Mouse (Mus musculus): ENCODE results near the gene Cd3eap.

Gene Cd3eap

GRCm38 (mm10) chr7:19332709-19333352, 26.5 kb downstream of the Cd3eap start:
- peak; percentile 86 to 88 for DNase-seq (ENCODE audit: low spot score in 2 of 2)

GRCm38 (mm10) chr7:19331910-19332309, 27.4 kb downstream of the Cd3eap start:
- no peak for DNase-seq (ENCODE audit: low spot score in 2 of 2)

- no peak for DNase-seq (ENCODE audit: low spot score in 2 of 2)
Measured at GRCm38 (mm10) chr7:19328425-19328824, 30.9 kb downstream of the Cd3eap start.

GRCm38 (mm10) chr7:19327782-19328181, 31.5 kb downstream of the Cd3eap start:
- DNase-seq (ENCODE audit: low spot score in 2 of 2), result no peak

- peak; percentile 96 to 98 for DNase-seq (ENCODE audit: low spot score in 2 of 2)
Measured at GRCm38 (mm10) chr7:19327128-19327527, 32.2 kb downstream of the Cd3eap start.

- DNase-seq (ENCODE audit: low spot score in 2 of 2), result peak; percentile 90 to 93
Measured at GRCm38 (mm10) chr7:19326359-19326758, 32.9 kb downstream of the Cd3eap start.

GRCm38 (mm10) chr7:19325262-19326199, 33.8 kb downstream of the Cd3eap start:
- no peak for DNase-seq (ENCODE audit: low spot score in 2 of 2)

GRCm38 (mm10) chr7:19324221-19324620, 35.1 kb downstream of the Cd3eap start:
- DNase-seq (ENCODE audit: low spot score in 2 of 2), result no peak

GRCm38 (mm10) chr7:19322489-19322888, 36.8 kb downstream of the Cd3eap start:
- no peak for DNase-seq (ENCODE audit: low spot score in 2 of 2)

GRCm38 (mm10) chr7:19321464-19321863, 37.8 kb downstream of the Cd3eap start:
- DNase-seq (ENCODE audit: low spot score in 2 of 2), result no peak

- DNase-seq (ENCODE audit: low spot score in 2 of 2), result no peak
Measured at GRCm38 (mm10) chr7:19320637-19321036, 38.6 kb downstream of the Cd3eap start.

GRCm38 (mm10) chr7:19319906-19320305, 39.4 kb downstream of the Cd3eap start:
- peak; percentile 95 to 96 for DNase-seq (ENCODE audit: low spot score in 2 of 2)

- DNase-seq (ENCODE audit: low spot score in 2 of 2), result no peak
Measured at GRCm38 (mm10) chr7:19319458-19319857, 39.8 kb downstream of the Cd3eap start.

GRCm38 (mm10) chr7:19318676-19319075, 40.6 kb downstream of the Cd3eap start:
- no peak for DNase-seq (ENCODE audit: low spot score in 2 of 2)

GRCm38 (mm10) chr7:19318201-19318600, 41.1 kb downstream of the Cd3eap start:
- DNase-seq (ENCODE audit: low spot score in 2 of 2), result no peak

- peak in 1 of 2 experiments; percentile 73 for DNase-seq (ENCODE audit: low spot score in 2 of 2)
Measured at GRCm38 (mm10) chr7:19316451-19317161, 42.7 kb downstream of the Cd3eap start.

GRCm38 (mm10) chr7:19314033-19314432, 45.2 kb downstream of the Cd3eap start:
- DNase-seq (ENCODE audit: low spot score in 2 of 2), result no peak

GRCm38 (mm10) chr7:19311991-19312390, 47.3 kb downstream of the Cd3eap start:
- no peak for DNase-seq (ENCODE audit: low spot score in 2 of 2)

GRCm38 (mm10) chr7:19309884-19310641, 49.2 kb downstream of the Cd3eap start, which contains the start of gene Fosb:
Gene Fosb (minus strand): TSS chr7:19310051.
- DNase-seq (ENCODE audit: low spot score in 2 of 2), result peak; percentile 96

GRCm38 (mm10) chr7:19309278-19309883, 49.9 kb downstream of the Cd3eap start:
- no peak for DNase-seq (ENCODE audit: low spot score in 2 of 2)

All from heart, adult 9 months (tissue).